Mouse (Mus musculus): ENCODE results near the gene Gm45717.

- no peak for TF ChIP-seq POLR2A (IDR thresholded peaks at IDR 0.05; ENCODE audit: low read depth, low read length)
- no peak for TF ChIP-seq CTCF (conservative IDR thresholded peaks at IDR 0.05; ENCODE audit: insufficient read depth, insufficient read length, low read depth, low read length)
These were observed 17.8 kb upstream of the Gm45717 start for GRCm38 (mm10) chr7:140973396-140974165.
